Mouse (Mus musculus): ENCODE results near the gene Sde2. TPM values are rescaled to one million over a fixed set of nuclear protein-coding genes. Genes with fewer than 3 reads are reported as not detected.

The Sde2 gene
- total RNA-seq, 1 experiment: 39.6 TPM

DNA sequence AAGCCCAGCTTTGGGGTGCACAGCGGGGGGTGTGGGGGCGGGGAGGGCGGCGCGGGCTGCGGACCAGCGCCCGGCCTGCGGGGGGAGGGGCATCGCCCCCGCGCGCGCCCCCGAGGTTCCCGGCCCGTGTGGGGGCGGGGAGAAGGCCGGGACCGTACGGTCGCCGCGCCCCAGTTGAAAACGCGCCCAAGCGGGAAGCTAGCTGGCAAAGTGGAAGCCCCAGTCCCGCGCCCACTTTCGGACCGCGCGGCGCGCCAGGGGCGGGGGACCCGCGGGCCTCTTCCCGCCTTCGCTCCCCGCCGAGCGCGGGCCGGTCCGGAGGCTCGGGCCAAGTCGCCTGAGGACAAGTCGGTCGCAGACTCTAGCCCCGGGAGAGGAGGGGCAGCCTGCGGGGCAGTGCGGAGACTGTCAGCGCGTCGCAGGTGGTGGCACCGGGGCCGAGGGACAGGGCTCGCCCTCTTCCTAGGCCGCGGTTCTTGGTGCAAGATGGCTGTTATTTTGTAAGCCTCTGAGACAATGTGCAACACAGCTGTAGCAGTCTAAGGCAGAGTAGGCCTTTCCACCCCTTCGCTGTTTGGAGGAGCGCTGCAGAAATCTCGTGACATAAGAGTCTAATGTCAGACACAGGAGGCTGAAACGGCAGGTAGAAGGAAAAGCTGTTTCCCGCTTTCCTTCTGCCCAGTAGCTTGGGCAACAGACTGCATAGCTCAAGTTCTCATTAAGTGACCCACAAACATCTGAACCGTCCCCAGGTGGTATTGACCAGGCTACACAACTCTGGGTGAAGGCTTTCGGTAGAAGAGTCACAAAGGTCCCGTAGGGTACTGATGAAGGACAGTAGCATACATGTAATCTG lies 36.8 kb upstream of the Sde2 start, which contains the start of gene H3f3a:
TSS of gene H3f3a (minus strand) at position 59 of the 856 bp plus-strand sequence.
- no peak for DNase-seq (ENCODE audit: low read depth, low spot score)
- H3K27ac ChIP-seq (ENCODE audit: insufficient read depth, low read depth, low read length, poor library complexity, severe bottlenecking): peak within 1 kb of the TSS; percentile 89
- peaks cover 14% of the 10 kb centered on the region for H3K36me3 ChIP-seq (ENCODE audit: control insufficient read depth, insufficient read depth, low read length, poor library complexity, severe bottlenecking)
- in situ Hi-C loops (cut with MboI; ENCODE audit: low sequenced_read_pairs in 2 of 2, unreplicated experiment in 2 of 2): no loop called here
- peaks cover 7 to 11% of the 10 kb centered on the region in 2 experiments; a peak in 3 of 4 replicates for H3K4me1 ChIP-seq (ENCODE audit: control insufficient read depth in 2 of 2, insufficient read depth in 2 of 2, low read length in 2 of 2, poor library complexity in 1 of 2)
- no peaks in the 10 kb centered on the region for H3K9me3 ChIP-seq (ENCODE audit: control insufficient read depth, insufficient read depth, low read depth, low read length)
- TF ChIP-seq CHD2 (IDR thresholded peaks at IDR 0.05; ENCODE audit: low read depth, low read length): no peak; the same call in 1 of the 2 replicates
- peak; percentile 19; the same call in 1 of the 2 replicates for TF ChIP-seq HCFC1 (IDR thresholded peaks at IDR 0.05; ENCODE audit: borderline replicate concordance, insufficient read depth, low read length)
- no peak for TF ChIP-seq ZC3H11A (IDR thresholded peaks at IDR 0.05; ENCODE audit: borderline replicate concordance, low read depth, low read length)
- H3K9ac ChIP-seq (ENCODE audit: insufficient read depth, low read depth, low read length, poor library complexity, severe bottlenecking): peak within 1 kb of the TSS; percentile 98
- H3K4me3 ChIP-seq (ENCODE audit: insufficient read depth in 1 of 2, low read depth in 1 of 2, low read length in 2 of 2, poor library complexity in 1 of 2, severe bottlenecking in 1 of 2): peak within 1 kb of the TSS; percentile 96 to 100

DNA sequence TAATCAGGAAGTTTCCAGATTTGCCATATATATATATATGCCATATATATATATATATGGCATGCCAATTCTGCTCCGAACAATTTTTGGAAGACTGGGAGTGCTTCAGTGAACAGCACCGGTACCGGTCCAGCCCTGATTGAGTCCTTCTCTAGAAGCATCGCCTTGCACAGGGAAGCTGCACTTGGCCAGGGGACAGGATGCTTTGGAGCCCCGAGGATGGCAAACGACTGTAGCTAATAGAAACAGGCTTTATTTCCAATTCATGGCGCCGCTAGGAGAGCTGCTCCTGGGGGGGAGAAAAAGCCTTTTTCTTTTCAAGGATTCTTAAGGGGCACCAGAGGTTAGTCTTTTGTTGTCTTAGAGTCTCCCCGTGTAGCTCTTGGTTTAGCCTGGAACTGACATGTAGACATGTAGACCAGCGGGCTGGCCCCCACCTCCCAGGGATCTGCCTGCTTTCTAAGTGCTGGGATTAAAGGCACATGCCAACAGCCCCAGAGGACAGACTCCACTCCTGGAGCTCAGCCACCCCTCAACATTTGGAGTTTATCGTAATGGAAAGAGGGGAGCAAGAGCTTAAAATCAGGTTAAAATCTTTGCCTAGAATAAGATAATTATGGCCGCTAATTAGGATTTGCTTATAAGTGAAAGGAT lies 35.4 kb upstream of the Sde2 start:
- H3K4me3 ChIP-seq (ENCODE audit: insufficient read depth in 1 of 2, low read depth in 1 of 2, low read length in 2 of 2, poor library complexity in 1 of 2, severe bottlenecking in 1 of 2): no peak overlapping the region
- H3K4me1 ChIP-seq (ENCODE audit: control insufficient read depth in 2 of 2, insufficient read depth in 2 of 2, low read length in 2 of 2, poor library complexity in 1 of 2): peaks cover 5 to 7% of the 10 kb centered on the region in 2 experiments; a peak in 3 of 4 replicates
- H3K9me3 ChIP-seq (ENCODE audit: control insufficient read depth, insufficient read depth, low read depth, low read length): no peaks in the 10 kb centered on the region
- no peak for TF ChIP-seq ZC3H11A (IDR thresholded peaks at IDR 0.05; ENCODE audit: borderline replicate concordance, low read depth, low read length)
- no peak for TF ChIP-seq MAFK (IDR thresholded peaks at IDR 0.05; ENCODE audit: insufficient read depth, low read depth, low read length)
- no peak for TF ChIP-seq HCFC1 (IDR thresholded peaks at IDR 0.05; ENCODE audit: borderline replicate concordance, insufficient read depth, low read length)
- no peak for TF ChIP-seq ZNF384 (IDR thresholded peaks at IDR 0.05; ENCODE audit: low read depth, low read length)
- TF ChIP-seq CHD2 (IDR thresholded peaks at IDR 0.05; ENCODE audit: low read depth, low read length): no peak
- peaks cover 3% of the 10 kb centered on the region for H3K36me3 ChIP-seq (ENCODE audit: control insufficient read depth, insufficient read depth, low read length, poor library complexity, severe bottlenecking)
- no peak overlapping the region for H3K9ac ChIP-seq (ENCODE audit: insufficient read depth, low read depth, low read length, poor library complexity, severe bottlenecking)
- in situ Hi-C loops (cut with MboI; ENCODE audit: low sequenced_read_pairs in 2 of 2, unreplicated experiment in 2 of 2): no loop called here
- no peak for DNase-seq (ENCODE audit: low read depth, low spot score)
- H3K27ac ChIP-seq (ENCODE audit: insufficient read depth, low read depth, low read length, poor library complexity, severe bottlenecking): no peak overlapping the region

DNA sequence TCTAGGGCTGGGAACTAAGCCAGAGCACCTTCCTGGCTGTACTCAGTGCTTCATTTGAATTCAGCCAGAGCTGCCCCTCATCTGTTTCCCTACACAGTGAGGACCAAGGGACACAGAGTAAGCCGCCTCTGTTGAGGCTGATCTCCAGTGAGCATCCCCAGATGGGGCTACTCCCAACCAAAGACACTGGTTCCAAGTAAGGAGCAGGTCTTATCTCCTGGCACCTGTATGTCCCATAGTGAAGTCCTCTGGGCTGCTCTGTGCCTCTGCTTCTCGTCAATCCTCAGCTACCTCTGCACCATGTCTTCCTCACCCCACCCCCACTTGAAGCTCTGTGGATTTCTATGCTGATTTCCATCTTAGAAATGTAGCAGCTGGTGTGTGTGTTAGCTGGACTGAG lies 32.9 kb upstream of the Sde2 start:
- H3K9ac ChIP-seq (ENCODE audit: insufficient read depth, low read depth, low read length, poor library complexity, severe bottlenecking): no peak overlapping the region
- H3K4me1 ChIP-seq (ENCODE audit: control insufficient read depth in 2 of 2, insufficient read depth in 2 of 2, low read length in 2 of 2, poor library complexity in 1 of 2): peaks cover 4 to 6% of the 10 kb centered on the region in 2 experiments; a peak in 3 of 4 replicates
- in situ Hi-C loops (cut with MboI; ENCODE audit: low sequenced_read_pairs in 2 of 2, unreplicated experiment in 2 of 2): no loop called here
- TF ChIP-seq ZNF384 (IDR thresholded peaks at IDR 0.05; ENCODE audit: low read depth, low read length): no peak
- TF ChIP-seq ZC3H11A (IDR thresholded peaks at IDR 0.05; ENCODE audit: borderline replicate concordance, low read depth, low read length): no peak
- no peak for TF ChIP-seq CHD2 (IDR thresholded peaks at IDR 0.05; ENCODE audit: low read depth, low read length)
- TF ChIP-seq HCFC1 (IDR thresholded peaks at IDR 0.05; ENCODE audit: borderline replicate concordance, insufficient read depth, low read length): no peak
- TF ChIP-seq MAFK (IDR thresholded peaks at IDR 0.05; ENCODE audit: insufficient read depth, low read depth, low read length): no peak
- no peak for DNase-seq (ENCODE audit: low read depth, low spot score)
- H3K9me3 ChIP-seq (ENCODE audit: control insufficient read depth, insufficient read depth, low read depth, low read length): no peaks in the 10 kb centered on the region
- H3K27ac ChIP-seq (ENCODE audit: insufficient read depth, low read depth, low read length, poor library complexity, severe bottlenecking): no peak overlapping the region
- H3K4me3 ChIP-seq (ENCODE audit: insufficient read depth in 1 of 2, low read depth in 1 of 2, low read length in 2 of 2, poor library complexity in 1 of 2, severe bottlenecking in 1 of 2): no peak overlapping the region
- no peaks in the 10 kb centered on the region for H3K36me3 ChIP-seq (ENCODE audit: control insufficient read depth, insufficient read depth, low read length, poor library complexity, severe bottlenecking)

DNA sequence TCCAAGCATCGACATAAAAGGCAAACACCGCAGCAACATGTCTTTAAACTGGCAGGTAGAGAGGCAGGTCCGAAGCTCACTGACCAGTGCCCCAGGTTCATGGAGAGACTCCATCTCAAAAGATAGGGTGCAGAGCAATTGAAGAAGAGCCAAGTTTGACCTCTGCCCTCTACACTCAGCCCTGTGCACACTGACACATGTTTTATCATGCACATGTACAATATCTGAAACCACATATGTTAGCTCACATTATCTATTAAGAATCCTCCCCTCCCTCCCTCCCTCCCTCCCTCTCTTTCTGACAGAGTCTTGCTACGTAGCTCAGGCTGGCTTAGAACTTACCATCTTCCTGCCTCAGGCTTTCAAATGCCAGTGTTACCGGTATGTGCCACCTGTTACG lies 29.8 kb upstream of the Sde2 start:
- no peaks in the 10 kb centered on the region for H3K36me3 ChIP-seq (ENCODE audit: control insufficient read depth, insufficient read depth, low read length, poor library complexity, severe bottlenecking)
- no peak overlapping the region for H3K9ac ChIP-seq (ENCODE audit: insufficient read depth, low read depth, low read length, poor library complexity, severe bottlenecking)
- no peak for TF ChIP-seq CHD2 (IDR thresholded peaks at IDR 0.05; ENCODE audit: low read depth, low read length)
- no peak for TF ChIP-seq HCFC1 (IDR thresholded peaks at IDR 0.05; ENCODE audit: borderline replicate concordance, insufficient read depth, low read length)
- TF ChIP-seq MAFK (IDR thresholded peaks at IDR 0.05; ENCODE audit: insufficient read depth, low read depth, low read length): no peak
- no peak for TF ChIP-seq ZC3H11A (IDR thresholded peaks at IDR 0.05; ENCODE audit: borderline replicate concordance, low read depth, low read length)
- TF ChIP-seq ZNF384 (IDR thresholded peaks at IDR 0.05; ENCODE audit: low read depth, low read length): no peak
- H3K4me3 ChIP-seq (ENCODE audit: insufficient read depth in 1 of 2, low read depth in 1 of 2, low read length in 2 of 2, poor library complexity in 1 of 2, severe bottlenecking in 1 of 2): no peak overlapping the region
- H3K4me1 ChIP-seq (ENCODE audit: control insufficient read depth in 2 of 2, insufficient read depth in 2 of 2, low read length in 2 of 2, poor library complexity in 1 of 2): peaks cover 0 to 6% of the 10 kb centered on the region in 2 experiments; a peak in 2 of 4 replicates
- DNase-seq (ENCODE audit: low read depth, low spot score): no peak
- no peaks in the 10 kb centered on the region for H3K9me3 ChIP-seq (ENCODE audit: control insufficient read depth, insufficient read depth, low read depth, low read length)
- no peak overlapping the region for H3K27ac ChIP-seq (ENCODE audit: insufficient read depth, low read depth, low read length, poor library complexity, severe bottlenecking)
- in situ Hi-C loops (cut with MboI; ENCODE audit: low sequenced_read_pairs in 2 of 2, unreplicated experiment in 2 of 2): no loop called here
